Mouse (Mus musculus): ENCODE data around the gene Masp2. TPM values are rescaled to one million over a fixed set of nuclear protein-coding genes. Genes with fewer than 3 reads are reported as not detected.

Masp2 gene
- polyA plus RNA-seq (2014; fragmentation: Illumina TruSeq; extraction: RNeasy Lipid Tissue Mini Kit (QIAGEN cat#74804); ENCODE audit: low read depth, low replicate concordance): 0.16 TPM

GRCm38 (mm10) chr4:148602357-148603120, at the start of gene Masp2:
Masp2 (plus strand) TSS chr4:148602554.

DNA sequence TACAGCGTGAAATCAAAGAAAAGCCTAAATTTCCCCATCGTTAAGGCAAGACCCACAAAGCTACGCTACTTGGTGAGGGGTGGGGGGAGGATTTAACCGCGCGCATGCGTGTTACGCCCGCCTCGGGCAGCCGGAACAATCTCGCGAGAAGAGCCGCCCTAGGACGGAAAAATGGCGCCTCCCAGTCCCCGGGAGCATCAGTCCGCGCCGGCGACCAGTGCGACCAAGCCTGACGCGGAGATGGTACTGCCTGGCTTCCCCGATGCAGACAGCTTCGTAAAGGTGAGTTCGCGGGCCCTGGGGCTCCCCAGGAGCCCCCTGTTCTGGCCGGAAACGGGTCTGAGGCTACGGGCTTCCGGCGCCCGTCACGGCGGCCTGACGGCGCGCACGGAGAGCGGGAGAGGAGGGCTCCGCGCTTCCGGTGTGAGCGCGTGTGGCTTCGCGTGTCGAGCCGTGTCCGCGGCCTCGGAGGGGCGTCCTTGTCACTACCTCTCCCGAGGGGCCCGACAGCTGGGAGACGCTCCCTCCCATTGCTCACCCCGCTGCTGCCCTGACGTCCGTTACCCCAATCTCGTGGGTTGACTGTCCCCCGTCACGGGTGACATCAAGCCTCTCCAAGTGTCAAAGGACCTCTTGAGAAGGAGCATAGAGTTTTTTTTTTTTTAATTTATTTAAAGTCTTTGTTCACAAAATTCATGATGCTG, 43.9 kb upstream of the Masp2 start, which contains the start of gene Exosc10:
Gene Exosc10, plus strand, starts transcription at position 133 of the 704 bp plus-strand sequence.

DNA sequence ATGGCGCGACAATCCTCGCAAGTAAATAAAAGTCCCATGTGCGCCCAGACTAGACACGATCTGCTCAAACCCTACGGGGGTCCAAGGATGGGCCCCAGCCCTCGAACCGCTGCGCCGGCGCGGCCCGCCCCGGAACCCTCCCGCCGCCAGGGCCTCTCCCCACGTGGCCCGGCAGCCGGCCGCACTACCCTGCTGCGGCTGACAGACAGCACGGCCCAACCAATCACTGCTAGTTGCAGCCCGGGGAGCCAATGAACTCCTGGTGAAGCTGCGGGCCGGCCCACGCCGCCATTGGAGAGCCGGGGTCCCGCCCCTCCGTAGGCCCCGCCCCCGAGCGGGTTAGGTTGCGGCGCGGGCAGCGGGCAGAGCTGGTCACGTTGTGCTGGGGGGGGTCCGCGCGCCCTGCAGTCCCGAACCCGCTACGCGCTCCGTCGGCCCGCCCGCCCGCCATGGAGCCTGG, 11.2 kb upstream of the Masp2 start, which contains the start of gene Srm:
Gene Srm, plus strand, starts transcription at position 333 of the 460 bp plus-strand sequence.

GRCm38 (mm10) chr4:148626623-148627185, 24.4 kb downstream of the Masp2 start, which contains the start of gene Tardbp:
Tardbp (minus strand) TSS chr4:148627019.

DNA sequence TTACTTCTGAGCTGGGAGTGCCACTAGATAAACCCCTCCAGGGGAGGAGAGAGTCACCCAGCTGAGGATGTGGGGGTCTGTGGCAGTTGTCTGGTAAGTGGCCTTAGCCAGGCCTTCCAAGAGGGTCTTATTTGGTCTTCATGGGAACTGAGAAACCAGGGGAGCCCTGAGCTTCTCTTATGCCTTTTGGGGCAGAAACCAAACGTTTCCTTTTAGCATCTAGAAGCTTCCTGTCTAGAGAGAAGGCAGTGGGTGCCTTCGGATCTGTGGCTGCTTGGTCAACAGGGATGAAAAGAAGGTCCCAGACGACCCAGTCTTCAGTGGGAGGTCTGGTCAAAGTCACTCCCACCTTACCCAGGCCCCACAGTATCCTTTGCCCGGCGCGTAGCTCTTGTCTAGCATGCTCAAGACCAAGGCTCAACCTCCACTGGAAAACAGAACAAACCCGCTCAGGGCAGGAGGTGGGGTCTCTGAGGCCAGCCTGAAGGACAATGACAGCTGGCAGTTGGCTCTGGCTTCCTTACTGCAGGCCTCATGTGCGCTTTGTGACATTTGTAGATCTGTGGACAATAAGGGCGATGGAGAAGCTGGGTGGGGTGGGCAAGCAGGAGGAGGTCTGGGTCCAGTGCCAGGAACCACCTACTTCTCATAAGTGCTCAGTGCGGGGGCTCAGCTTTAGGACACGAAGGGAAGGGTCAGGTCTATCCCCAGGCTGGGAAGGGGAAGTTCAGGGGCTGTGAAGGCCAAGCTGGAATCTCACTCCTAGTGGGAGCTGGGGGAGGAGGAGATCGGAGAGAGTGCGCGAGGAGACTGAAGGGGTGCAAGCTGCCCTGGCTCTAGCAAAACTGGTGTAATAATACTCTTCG, 41.2 kb downstream of the Masp2 start, which contains the start of gene Gm572:
Gene Gm572, plus strand, starts transcription at position 27 of the 866 bp plus-strand sequence.

Other genes starting within 250 kb of the Masp2 start
- gene Ubiad1, start 157.8 kb upstream of the Masp2 start, polyA plus RNA-seq (2014; fragmentation: Illumina TruSeq; extraction: RNeasy Lipid Tissue Mini Kit (QIAGEN cat#74804); ENCODE audit: low read depth, low replicate concordance): 6.3 TPM
- 11.6 TPM for gene Mtor, start 153.9 kb upstream of the Masp2 start, polyA plus RNA-seq (2014; fragmentation: Illumina TruSeq; extraction: RNeasy Lipid Tissue Mini Kit (QIAGEN cat#74804); ENCODE audit: low read depth, low replicate concordance)
- gene Angptl7, start 102.1 kb upstream of the Masp2 start, polyA plus RNA-seq (2014; fragmentation: Illumina TruSeq; extraction: RNeasy Lipid Tissue Mini Kit (QIAGEN cat#74804); ENCODE audit: low read depth, low replicate concordance): 0.81 TPM
- gene Exosc10, start 44.1 kb upstream of the Masp2 start, polyA plus RNA-seq (2014; fragmentation: Illumina TruSeq; extraction: RNeasy Lipid Tissue Mini Kit (QIAGEN cat#74804); ENCODE audit: low read depth, low replicate concordance): 5.5 TPM
- gene Srm, start 11.1 kb upstream of the Masp2 start, polyA plus RNA-seq (2014; fragmentation: Illumina TruSeq; extraction: RNeasy Lipid Tissue Mini Kit (QIAGEN cat#74804); ENCODE audit: low read depth, low replicate concordance): not detected
- gene Tardbp, start 24.5 kb downstream of the Masp2 start, polyA plus RNA-seq (2014; fragmentation: Illumina TruSeq; extraction: RNeasy Lipid Tissue Mini Kit (QIAGEN cat#74804); ENCODE audit: low read depth, low replicate concordance): 563 TPM
- gene Gm572, start 40.8 kb downstream of the Masp2 start, polyA plus RNA-seq (2014; fragmentation: Illumina TruSeq; extraction: RNeasy Lipid Tissue Mini Kit (QIAGEN cat#74804); ENCODE audit: low read depth, low replicate concordance): not detected
- gene Casz1, start 201.9 kb downstream of the Masp2 start, polyA plus RNA-seq (2014; fragmentation: Illumina TruSeq; extraction: RNeasy Lipid Tissue Mini Kit (QIAGEN cat#74804); ENCODE audit: low read depth, low replicate concordance): 5.9 TPM

All from kidney, adult 10 weeks (tissue).